Mouse (Mus musculus) heart, embryonic 11.5 days (tissue): Measurements from ENCODE around the gene Srp14. TPM values are rescaled to one million over a fixed set of nuclear protein-coding genes. Genes with fewer than 3 reads are reported as not detected.

Experiments
- ATAC-seq: fragments of 200-750 bp; cut with Nextera tagmentation; replicated peaks from 2 replicates; pipeline ENCODE4 v1.8.0; 2017; ENCODE audit warnings: moderate library complexity; ENCODE audit not compliant: insufficient number of reproducible peaks, low FRiP score, low TSS enrichment
- H3K27ac ChIP-seq: fragments of 300-500 bp; sonication (generic); 2 replicates; pipeline ENCODE4 v1.5.1; 2014; ENCODE audit warnings: mild to moderate bottlenecking, low read depth, low read length
- H3K27me3 ChIP-seq: fragments of 300-500 bp; sonication (generic); 2 replicates; pipeline ENCODE4 v1.6.1; 2014; ENCODE audit warnings: mild to moderate bottlenecking, low read length, mixed read lengths; ENCODE audit not compliant: control insufficient read depth, insufficient read depth
- H3K36me3 ChIP-seq: fragments of 300-500 bp; sonication (generic); 2 replicates; pipeline ENCODE4 v1.6.1; 2014; ENCODE audit warnings: mild to moderate bottlenecking, low read length, moderate library complexity, mixed read lengths; ENCODE audit not compliant: control insufficient read depth, insufficient read depth
- H3K4me1 ChIP-seq: fragments of 300-500 bp; sonication (generic); 2 replicates; pipeline ENCODE4 v1.6.1; 2014; ENCODE audit warnings: low read length; ENCODE audit not compliant: control insufficient read depth, insufficient read depth
- H3K4me2 ChIP-seq: fragments of 300-500 bp; sonication (generic); 2 replicates; pipeline ENCODE4 v1.6.1; 2014; ENCODE audit warnings: mild to moderate bottlenecking, moderate library complexity
- H3K4me3 ChIP-seq: fragments of 300-500 bp; sonication (generic); 2 replicates; pipeline ENCODE4 v1.5.1; 2014; ENCODE audit warnings: low read depth, low read length
- H3K9ac ChIP-seq: fragments of 300-500 bp; sonication (generic); 2 replicates; pipeline ENCODE4 v1.6.1; 2014; ENCODE audit warnings: mild to moderate bottlenecking, low read depth, low read length, moderate library complexity
- H3K9me3 ChIP-seq: fragments of 300-500 bp; sonication (generic); replicated peaks from 2 replicates; pipeline ENCODE4 v1.6.1; 2016; ENCODE audit warnings: low read length; ENCODE audit not compliant: control insufficient read depth
- WGBS: fragments of 180-500 bp; shearing (Covaris S2); extraction: QIAGEN DNeasy Blood & Tissue Kit; methylation state at CpG from one replicate; pipeline ENCODE4 v1.1.7; 2014; ENCODE audit not compliant: insufficient replicate concordance; 5-methylcytosine and 5-hydroxymethylcytosine counted together
- polyA plus RNA-seq: library from polyadenylated mRNA; unstranded; fragments of >200 nt; fragmentation: Nextera tagmentation; extraction: Ambion mirVana; gene quantifications from 2 replicates; pipeline ENCODE4 v1.2.1, GENCODE M21; 2014

Gene Srp14
- polyA plus RNA-seq, 1 experiment from 2014 or later = 202 TPM

- ATAC-seq = no peak
- H3K27me3 ChIP-seq = no peaks in the 10 kb centered on the region
- WGBS = 67% methylated on average over 16 of the region's 16 CpGs
- peaks cover 4% of the 10 kb centered on the region; the same call in 1 of the 2 replicates for H3K9me3 ChIP-seq
- H3K4me2 ChIP-seq = no peak overlapping the region
- H3K36me3 ChIP-seq = peaks cover 19% of the 10 kb centered on the region
- no peak overlapping the region for H3K9ac ChIP-seq
- no peak overlapping the region for H3K4me3 ChIP-seq
- H3K27ac ChIP-seq = no peak overlapping the region
- no peaks in the 10 kb centered on the region for H3K4me1 ChIP-seq
Measured at GRCm38 (mm10) chr2:118430630-118431029, 48.9 kb downstream of the Srp14 start.

DNA sequence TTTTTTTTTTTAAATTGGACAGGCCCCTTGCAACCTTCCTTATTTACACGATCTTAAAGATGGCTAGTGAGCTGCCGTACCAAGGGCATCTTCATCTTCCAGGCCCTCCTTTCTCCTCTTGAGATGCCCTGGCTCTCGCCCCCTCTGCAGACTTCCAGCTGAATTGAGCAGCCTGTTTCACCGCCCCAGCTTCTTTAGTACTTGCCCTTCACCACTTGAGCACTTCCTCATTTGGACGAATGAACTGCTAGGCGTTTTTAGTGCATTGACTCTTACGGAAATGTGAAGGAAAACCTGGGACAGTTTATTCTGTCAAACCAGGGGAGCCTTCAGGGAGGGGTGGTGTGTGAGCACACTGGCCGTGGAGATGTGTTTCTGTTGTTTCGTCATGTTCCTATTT is 50.2 kb downstream of the Srp14 start:
- Histone ChIP-seq H3K27ac (no peak overlapping the region), H3K36me3 (peaks cover 19% of the 10 kb centered on the region), H3K9me3 (peaks cover 4% of the 10 kb centered on the region; the same call in 1 of the 2 replicates), H3K4me2 (no peak overlapping the region), H3K4me3 (no peak overlapping the region), H3K27me3 (no peaks in the 10 kb centered on the region), H3K4me1 (no peaks in the 10 kb centered on the region), H3K9ac (no peak overlapping the region)
- 78% methylated on average over 9 of the region's 9 CpGs for WGBS
- no peak for ATAC-seq

DNA sequence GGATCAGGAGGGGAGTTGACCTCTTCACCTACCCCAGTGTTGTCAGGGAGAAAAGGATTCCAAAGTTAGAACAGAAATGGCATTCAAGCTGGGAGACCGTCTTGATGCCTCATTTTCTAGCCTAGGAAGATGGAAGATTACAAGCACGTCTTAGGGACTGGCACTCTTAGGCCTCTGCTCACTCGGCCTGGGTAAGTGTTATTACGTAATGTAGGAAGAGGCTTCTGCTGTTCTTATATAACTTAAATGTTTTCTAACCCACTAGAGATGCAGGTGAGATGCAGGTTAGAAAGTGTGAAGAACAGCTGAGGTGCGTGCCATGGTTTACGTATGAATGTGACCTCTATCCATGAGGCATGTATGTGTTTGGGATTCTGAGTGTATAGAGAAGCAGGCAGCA is 51.2 kb downstream of the Srp14 start:
- Histone ChIP-seq H3K36me3 (peaks cover 13% of the 10 kb centered on the region), H3K4me2 (no peak overlapping the region), H3K4me3 (no peak overlapping the region), H3K27ac (no peak overlapping the region), H3K9me3 (no peaks in the 10 kb centered on the region), H3K4me1 (no peaks in the 10 kb centered on the region), H3K9ac (no peak overlapping the region), H3K27me3 (no peaks in the 10 kb centered on the region)
- WGBS = 89% methylated on average over 6 of the region's 6 CpGs
- ATAC-seq = no peak

Other genes with a start within 250 kb of the Srp14 start
- gene Fsip1, start 222.7 kb downstream of the Srp14 start, polyA plus RNA-seq = 0.14 and 0.34 TPM in 2 replicates
- gene Gpr176, start 106.3 kb downstream of the Srp14 start, polyA plus RNA-seq = 0.06 TPM in 1 of 2 replicates, not detected in the other
- gene Eif2ak4, start 91.1 kb downstream of the Srp14 start, polyA plus RNA-seq = 9.0 and 9.7 TPM in 2 replicates
- gene Bmf, start 70.0 kb upstream of the Srp14 start, polyA plus RNA-seq = 2.6 and 3.7 TPM in 2 replicates
- 67.3 and 83.3 TPM in 2 replicates for gene Bub1b, start 118.5 kb upstream of the Srp14 start, polyA plus RNA-seq
- gene Pak6, start 183.6 kb upstream of the Srp14 start, polyA plus RNA-seq = 1.8 and 3.0 TPM in 2 replicates
- 0.66 and 0.80 TPM in 2 replicates for gene Ankrd63, start 224.3 kb upstream of the Srp14 start, polyA plus RNA-seq
- gene Plcb2, start 248.7 kb upstream of the Srp14 start, polyA plus RNA-seq = 0.99 and 1.4 TPM in 2 replicates